Mouse (Mus musculus) limb, embryonic 13.5 days (tissue): ENCODE data around the gene Piga. TPM values are rescaled to one million over a fixed set of nuclear protein-coding genes. Genes with fewer than 3 reads are reported as not detected.

ENCODE experiments used
- polyA plus RNA-seq: library from polyadenylated mRNA; unstranded; fragments of >200 nt; fragmentation: Nextera tagmentation; extraction: Ambion mirVana; gene quantifications from 2 replicates; pipeline ENCODE4 v1.2.1, GENCODE M21; 2015

The Piga gene
- polyA plus RNA-seq, 1 experiment from 2014 or later = 13.2 TPM

Other genes with a start within 250 kb of the Piga start
- 0.51 and 0.74 TPM in 2 replicates for gene Bmx, start 161.6 kb upstream of the Piga start, polyA plus RNA-seq
- 7.0 TPM in 2 replicates for gene Pir, start 150.4 kb upstream of the Piga start, polyA plus RNA-seq
- 5.3 and 7.0 TPM in 2 replicates for gene Vegfd, start 46.4 kb upstream of the Piga start, polyA plus RNA-seq
- not detected in 2 replicates for gene Asb11, start 17.2 kb downstream of the Piga start, polyA plus RNA-seq
- gene Asb9, start 86.5 kb downstream of the Piga start, polyA plus RNA-seq = 1.4 and 1.6 TPM in 2 replicates